Mouse (Mus musculus) adrenal gland, adult (tissue): ENCODE measurements at regions not wholly inside any gene's neighbourhood (a gene's known extent, or its start where the extent isn't known, plus 50 kb on each side); places are given as distances from the start of the nearest gene placed in this dataset.

ENCODE experiments used
- DNase-seq, 2 experiments: peaks; one replicate each; pipeline ENCODE4 v3.0.0; 2022 to 2023; ENCODE audit warnings: low spot score in 1 of 2; ENCODE audit not compliant: inconsistent age in 2 of 2

DNA sequence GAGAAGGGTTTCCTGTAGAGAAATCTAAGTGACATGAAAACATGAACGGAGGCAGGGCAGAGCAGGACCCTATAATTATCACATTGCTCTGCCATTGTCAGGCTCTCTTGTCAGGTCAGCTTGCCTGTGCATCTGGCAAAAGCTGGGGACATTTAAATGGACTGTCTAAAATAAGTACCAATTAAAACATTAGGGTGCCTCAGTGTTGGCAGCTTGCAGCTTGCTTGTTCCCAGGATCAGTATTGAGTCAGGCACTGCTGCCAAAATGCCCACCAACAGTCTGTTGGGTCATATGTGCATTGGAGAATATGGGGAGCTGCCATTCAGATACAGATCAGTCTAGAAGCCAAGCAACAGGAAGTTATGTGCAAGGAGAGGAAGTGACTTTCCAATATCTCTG is 349.5 kb upstream of the B3gat1 start:
- DNase-seq: no peak

DNA sequence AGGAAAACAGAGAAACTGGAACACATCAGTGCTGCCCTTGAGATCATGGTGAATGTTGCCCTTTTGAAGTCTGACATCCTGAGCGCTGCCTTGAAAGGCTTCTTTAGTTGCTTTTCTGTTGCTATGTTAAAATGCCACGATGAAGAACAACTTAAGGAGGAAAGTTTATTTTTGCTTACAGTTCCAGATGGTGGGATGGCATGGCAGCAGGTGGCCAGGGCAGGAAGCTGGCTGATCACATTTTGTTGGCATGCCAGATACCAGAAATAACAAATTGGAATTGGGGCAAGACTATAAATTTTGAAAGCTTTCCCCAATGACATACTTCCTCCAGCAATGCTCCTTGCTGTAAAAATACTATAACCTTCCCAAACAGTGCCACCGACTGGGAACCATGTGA is 334.9 kb upstream of the B3gat1 start:
- peak in 1 of 2 experiments; percentile 36 for DNase-seq

DNA sequence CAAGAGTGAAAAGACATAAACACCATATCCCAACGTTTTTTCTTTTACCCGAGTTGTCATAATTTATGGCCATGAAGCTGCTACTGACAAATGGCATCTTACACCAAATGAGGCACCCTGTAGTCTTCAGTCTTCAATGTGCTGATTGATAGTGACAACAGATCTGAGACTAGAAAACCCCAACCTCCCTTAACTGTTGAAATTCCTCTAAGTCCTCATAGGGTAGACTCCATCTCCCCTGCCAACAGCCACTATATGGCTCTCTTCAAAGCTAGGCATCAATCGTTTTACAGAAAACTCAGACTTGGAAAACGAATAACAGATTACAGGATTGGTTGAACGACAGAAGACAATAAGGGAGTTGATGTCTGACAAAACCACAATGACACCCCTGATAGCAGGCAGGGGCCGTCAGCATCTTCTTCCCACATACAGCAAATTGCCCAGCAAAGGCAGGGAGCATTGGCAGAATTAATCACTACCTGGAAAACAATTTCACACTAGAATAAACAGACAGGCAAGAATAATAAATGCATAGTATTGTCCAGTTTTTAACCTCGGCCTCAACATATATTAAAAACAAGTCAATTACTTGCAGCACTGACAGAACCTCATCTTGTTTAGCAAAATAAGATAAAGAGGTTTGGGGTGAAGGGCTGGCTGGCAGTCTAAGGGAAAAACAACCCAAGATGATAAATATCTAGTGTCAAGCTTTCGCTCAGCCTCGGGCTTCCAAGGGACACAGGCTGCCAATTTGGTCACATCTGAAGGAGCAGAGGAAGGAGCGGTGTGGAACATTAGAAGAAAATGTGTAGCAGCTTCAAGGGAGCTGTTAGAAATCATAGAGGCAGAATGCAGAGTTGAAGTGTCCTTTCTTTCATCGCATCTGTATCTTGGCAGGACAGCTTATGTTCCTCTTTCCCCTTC is 310.4 kb upstream of the B3gat1 start:
- no peak for DNase-seq

DNA sequence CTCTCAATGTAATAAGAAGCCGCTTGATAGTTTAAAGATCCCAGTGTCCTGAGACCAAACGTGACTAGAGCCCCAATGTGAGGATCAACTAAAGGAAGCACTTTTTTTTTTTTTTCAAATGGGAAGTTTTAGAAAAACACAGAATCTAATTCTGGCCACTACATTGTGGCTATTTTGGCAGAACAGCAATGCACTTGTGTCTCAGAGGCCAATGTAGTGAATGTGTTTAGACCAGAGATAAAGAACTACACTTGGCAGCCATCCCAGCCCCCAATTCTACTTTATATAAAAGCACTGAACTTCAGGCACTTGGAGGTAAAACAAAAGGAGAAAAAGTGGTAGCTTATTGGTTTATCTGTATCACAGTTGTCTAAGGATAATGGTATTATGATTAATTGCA is 298.0 kb upstream of the B3gat1 start:
- no peak for DNase-seq

DNA sequence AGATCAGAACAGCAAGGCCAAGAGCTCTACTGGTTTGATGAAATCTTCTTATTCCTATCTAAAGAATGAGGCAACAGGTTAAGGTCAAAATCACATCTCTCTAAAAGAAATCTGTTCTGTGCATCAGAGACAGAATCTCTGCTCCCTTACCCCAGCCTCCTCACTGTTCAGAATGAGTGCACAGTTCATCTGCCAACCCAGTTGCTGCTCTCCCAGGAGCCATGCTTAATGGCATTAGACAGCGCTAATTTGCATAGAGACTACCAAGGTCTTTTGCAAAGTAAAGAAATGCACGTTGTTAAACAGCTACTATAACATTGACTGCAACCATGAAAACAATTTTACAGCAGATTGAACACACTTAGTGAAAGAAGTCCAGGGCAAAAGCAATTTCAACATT is 296.3 kb upstream of the B3gat1 start:
- DNase-seq: no peak

DNA sequence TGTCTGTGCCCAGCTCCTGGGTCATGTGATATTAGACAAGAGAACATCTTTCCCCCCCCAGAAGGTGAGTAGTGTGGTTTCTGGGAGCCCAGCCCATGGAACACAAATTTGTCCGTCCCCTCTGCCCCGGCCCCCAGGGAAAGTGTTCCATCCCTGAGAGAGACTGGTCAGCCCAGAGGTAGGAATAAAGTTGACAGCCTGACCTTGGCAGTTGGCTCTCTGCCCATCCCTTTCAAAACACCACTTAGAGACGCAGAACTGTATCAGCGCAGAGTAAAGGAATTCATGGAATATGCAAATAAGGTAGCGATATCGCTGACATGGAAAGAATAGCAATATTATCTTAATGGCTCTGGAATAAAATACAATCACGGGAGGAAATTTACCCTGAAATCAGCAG is 279.6 kb upstream of the B3gat1 start:
- peak; percentile 19 to 77 for DNase-seq

DNA sequence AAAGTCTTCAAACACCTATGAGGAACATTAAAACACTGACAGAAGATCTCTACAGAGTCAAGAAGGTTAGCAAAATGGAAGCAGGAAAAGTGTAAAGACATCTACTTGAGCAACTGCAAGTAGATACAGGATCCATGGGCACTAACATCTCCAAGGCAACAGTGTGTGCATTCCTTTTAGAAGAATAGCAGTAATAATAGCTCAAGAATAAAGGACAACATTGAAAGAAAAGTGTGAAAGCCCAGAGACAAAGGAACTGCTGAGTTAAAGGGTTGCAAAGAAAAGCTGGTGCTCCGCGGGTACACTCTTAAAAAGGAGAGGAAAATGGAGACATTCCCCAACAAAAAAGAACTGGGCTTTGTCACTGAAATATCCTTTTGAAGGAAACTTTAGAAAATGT is 272.4 kb upstream of the B3gat1 start:
- no peak for DNase-seq

DNA sequence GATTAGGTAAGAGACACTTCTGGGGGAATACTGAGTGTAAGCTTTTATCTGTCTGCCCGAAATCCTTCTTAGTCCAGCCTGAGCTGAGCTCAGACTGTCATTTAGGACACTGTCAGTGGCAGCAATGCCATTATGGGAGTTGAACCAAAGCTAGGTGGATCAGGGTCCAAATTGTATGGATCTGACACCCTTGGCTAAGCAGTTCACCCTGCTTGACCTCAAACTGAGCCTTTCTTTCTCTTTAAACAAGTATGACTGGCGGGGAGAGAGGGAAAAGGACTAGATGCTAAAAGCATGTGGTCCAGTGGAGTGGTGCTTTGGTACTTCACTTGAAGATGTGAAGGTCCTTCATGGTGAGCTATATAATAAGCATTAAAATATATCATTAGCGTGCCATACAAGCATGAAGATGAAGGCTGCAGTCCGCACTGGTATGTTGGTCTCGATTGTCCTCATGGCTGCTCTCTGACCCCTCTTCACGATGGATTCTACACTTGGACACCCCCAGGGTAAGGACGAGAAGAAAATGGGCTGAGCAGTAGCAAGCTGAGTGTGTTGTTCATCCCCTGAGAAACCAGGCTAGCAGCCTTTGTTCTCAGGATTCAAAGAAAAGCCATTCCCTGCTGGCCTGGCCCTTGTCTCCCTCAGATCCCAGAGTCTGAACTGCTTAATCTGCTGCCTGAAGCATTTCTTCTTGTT is 262.7 kb upstream of the B3gat1 start:
- DNase-seq: no peak

DNA sequence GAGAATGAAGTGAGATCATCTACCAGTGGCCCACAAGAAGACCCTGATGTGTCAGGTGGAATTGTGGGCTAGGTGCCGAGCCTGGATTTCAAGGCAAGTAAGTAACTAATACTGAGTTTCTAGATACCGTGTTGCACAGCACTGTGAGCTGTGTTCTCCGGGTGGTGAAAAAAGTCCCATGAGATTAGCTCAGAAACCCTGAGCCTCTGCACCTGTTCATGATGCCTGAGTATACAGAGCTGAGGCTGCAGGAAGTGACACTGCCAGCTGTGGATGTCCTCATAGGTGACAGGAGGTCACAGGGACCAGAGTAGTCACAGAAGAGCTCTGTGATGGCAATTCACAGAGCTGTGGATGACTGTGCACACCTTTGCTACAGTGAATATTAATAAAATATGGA is 257.2 kb upstream of the B3gat1 start:
- no peak for DNase-seq

DNA sequence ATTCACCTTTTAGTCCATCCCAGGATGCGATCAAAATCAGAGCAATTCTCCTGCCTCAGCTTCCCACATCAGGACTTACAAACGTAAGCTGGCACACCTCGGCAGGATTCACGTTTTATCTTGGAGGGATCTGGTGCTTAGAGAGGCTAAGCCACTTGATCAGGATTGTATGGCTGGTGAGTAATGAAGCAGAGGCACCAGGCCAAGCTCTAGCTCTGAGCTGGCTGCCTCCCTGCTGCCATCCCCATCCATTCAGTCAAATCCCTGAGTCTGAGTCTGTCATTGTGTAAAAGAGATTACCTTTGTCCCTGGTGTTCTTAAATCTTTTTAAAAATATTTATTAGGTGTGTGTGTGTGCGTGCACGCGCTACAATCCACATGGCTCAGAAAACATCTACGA is 252.6 kb upstream of the B3gat1 start:
- DNase-seq: no peak

DNA sequence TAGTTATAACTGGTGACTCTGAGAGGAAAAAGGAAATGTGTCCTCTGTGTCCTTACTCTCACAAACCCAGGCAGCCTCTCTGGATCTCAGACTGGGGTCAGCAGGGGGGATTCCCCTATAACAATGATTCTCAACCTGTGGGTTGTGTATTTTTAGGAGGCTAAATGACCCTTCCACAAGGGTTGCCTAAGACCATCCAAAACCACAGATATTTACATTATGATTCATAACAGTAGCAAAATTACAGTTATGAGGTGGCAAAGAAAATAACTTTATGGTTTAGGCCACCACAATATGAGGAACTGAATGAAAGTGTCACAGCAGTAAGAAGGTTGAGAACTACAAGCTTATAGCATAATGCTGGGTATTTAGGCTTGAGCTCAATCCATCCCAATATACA is 251.6 kb upstream of the B3gat1 start:
- DNase-seq: no peak

DNA sequence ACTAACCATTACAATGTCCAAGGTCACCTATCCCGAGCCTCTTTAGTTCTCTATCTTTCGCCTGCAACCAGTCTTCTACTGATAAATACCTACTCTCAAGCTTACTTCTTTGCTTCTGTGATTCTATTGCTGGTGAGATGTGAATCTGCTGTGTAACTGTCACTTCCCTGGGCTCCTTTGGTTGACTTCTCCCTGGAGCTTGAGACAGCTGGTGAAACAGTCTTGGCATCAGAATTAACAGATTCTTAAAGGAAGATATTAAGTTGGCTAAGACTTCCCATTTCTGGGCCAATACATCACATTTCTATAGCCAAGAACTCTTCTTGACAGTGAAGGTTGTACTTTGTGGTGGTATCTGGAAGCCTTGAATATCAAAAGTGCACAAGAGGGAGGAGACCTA is 239.8 kb upstream of the B3gat1 start:
- no peak for DNase-seq

DNA sequence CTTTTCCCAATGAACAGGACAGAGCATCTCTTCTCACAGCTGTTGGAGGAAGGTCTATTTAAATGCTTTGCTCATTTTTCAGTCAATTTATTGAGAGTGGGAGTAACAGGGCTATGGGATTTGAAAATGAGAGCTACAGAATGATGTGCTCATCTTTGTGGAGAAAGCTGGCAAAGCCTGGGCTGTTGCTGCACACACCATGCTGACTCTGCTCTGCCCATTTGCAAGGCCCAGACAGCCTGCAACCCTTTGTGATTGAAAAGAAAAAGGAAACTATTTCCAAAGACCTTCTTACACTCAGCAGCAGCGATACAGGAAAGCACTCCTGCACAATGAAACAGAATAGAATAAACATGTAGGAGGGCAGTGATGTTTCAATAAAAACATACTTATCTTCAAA is 231.5 kb upstream of the B3gat1 start:
- DNase-seq: no peak

DNA sequence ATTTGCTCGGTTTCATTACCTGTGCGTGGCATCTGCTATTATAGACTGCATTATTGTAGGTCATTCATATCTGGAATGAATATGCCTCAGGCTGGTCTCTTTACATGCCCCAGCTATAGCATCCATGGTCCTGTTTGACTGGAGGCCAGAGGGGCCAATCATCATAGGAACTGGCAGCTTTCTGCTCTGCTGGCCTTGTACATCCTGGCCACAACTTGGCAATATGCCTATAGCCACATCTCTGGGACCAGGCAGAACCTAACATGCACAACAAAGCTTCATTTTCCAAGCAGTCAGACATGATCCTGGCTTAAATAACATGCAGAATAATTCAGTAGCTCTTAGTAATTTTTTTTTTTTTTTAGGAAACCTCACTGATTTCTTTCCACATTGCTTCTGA is 227.6 kb upstream of the B3gat1 start:
- peak; percentile 7 to 24 for DNase-seq

DNA sequence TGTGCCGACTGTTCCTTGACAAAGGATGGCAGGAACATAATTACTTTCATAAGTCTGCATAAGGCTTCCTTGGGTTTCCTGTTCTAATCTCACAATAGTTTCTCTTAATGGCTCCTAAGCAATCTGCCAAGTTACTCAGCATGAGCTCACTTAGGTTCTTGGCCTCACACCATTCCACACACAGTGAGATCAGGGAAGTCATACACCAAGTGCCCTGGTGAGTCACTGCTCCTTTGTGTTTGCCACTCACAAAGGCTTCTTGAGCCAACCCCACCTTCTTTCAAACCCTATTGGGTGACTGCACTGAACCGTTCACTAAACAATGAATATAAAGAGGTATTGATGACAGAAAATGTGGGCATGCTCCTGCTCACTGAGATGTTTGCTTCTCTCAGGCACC is 214.9 kb upstream of the B3gat1 start:
- DNase-seq: peak; percentile 8 to 60

DNA sequence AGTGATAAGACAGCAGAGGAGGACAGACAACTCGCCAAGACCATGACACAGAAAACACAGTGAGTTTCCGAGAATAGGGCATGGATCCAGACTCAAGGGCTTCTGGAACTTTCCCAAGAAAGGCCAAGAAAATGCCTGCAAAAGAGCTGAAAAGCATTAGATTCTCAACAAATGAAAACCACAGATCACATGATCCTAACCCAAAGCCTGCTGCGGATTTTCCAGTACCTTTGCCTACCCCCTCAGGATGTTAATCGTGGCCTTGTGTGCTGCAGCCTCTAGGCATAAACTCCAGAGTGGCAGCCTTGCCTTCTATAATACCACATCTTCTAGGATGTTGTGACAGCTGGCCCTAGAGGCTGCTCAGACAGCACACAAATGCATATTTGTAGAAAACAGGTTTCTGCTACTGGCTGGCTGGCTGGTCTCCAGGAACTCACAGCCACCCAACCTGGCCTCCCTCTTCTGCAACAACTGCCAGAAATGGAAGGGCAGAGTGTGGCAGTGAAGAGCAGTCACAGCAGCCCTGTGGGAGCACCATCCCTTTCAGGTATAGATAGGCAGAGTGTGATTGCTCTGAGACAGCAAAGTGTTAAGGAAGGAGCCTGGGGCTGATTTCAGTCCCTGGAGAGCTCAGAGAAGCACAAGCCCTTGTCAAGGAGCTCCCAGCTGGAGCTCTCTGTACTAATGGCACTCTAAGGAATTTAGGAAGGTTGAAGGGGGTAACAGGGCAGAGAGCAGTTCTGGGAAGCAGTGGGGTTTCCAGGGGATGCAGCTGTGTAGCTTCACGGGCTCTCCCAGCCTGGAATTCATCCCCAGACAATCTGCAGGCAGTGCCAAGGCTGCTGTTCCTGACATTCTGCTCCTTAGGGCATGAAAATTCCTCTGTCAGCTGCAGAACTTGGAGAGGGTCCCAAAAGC is 213.7 kb upstream of the B3gat1 start:
- peak; percentile 12 to 69 for DNase-seq

DNA sequence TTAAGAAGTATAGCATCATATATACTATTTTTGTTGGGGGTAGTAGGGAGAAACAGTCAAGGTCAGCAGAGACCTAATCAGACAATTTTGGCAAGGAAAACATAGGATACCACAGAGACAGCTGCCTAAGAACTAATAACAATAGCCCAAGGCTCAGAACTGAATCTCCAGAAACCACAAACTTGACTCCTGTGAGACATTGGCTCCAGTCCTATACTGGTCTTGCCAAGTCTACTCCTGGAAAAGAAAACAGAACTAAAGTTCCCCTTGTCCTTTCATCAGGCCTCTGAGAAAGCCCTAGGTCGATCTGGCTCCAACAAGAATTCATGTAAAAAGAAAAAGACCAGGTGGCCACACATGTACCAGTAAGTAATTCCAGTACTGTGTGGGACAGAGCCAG is 209.4 kb upstream of the B3gat1 start:
- DNase-seq: peak in 1 of 2 experiments; percentile 24

DNA sequence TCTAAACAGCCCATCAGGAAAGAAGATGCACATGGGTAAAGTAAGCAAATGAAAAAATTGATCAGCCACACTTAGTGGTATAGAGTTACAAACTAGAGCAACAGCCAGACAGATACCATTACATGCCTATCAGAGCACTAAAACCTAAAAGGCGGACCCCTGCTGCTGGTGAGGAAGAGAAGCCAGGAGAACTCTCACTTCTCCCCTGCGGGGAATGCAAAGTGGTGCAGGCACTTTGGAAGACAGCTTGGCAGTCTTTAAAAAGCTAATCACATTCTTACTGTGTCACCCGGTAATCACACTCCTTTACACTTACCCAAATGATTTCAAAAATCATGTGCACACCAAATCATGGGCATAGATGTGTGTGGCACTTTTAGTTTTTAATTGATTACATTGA is 204.8 kb upstream of the B3gat1 start:
- DNase-seq: no peak

DNA sequence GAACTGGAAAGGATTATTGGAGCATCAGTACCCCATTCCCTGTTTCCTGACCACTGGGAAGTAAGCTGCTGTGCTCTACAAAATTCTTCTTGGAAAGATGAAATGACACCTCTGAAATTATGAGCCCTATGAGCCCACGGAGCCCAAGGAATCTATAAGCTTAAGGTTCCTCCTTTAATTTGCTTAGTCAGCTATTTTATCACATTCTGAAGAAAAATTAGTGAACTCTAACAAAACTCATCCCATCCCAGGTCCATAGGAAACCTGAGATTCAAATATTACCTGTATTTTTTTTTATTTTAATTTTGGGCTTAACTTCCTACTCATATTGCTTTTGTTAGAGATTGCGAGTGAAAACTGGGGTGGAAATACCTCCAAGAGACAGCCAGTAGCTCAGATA is 194.5 kb upstream of the B3gat1 start:
- DNase-seq: no peak

DNA sequence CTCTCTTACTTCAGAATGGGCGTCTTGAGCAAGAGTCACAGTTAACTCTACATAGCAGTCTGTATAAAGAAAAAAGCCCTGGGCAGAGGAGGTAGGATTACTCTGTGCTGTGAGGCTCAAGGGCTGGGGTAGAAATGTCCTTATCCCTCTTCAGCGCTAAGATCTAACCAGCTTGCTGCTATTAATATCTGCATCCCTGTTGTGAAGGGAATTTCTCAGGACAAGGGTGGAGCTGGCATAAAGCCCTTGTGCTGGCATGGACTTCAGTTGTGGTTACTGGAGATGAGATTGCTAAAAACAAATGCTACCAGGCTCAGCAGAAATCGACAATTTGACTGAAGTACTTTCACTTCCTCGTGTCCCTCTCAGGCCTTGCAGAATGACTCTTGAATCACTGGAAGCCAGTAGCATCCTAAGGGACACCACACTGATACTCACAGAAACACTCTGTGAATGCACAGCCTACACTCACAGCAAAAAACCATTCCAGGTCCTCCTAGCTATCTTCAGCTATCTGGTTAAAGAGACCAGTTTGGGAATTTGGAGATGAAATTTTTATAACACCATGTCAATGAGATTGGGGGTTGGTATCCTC is 185.1 kb upstream of the B3gat1 start:
- peak in 1 of 2 experiments; percentile 23 for DNase-seq

DNA sequence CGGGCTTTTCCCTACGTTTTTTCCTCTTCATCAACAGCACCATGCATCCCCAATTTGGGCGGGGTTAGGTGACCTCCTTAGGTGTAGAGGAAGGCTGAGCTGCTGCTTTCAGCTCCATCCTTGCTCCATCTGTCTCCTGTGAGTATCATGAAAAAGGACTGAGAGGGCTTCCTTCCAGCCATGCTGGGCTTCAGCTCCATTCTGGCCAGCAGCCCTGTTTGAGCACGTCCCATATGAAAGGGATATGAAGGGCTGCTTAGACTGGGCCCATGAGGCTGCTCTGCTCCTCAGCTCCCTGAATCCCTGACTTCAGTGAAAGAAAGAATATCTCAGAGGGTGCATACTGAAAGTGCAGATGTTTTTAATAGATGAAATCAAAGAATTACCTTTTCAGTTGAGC is 184.4 kb upstream of the B3gat1 start:
- no peak for DNase-seq
